In the genomic region with DNA sequence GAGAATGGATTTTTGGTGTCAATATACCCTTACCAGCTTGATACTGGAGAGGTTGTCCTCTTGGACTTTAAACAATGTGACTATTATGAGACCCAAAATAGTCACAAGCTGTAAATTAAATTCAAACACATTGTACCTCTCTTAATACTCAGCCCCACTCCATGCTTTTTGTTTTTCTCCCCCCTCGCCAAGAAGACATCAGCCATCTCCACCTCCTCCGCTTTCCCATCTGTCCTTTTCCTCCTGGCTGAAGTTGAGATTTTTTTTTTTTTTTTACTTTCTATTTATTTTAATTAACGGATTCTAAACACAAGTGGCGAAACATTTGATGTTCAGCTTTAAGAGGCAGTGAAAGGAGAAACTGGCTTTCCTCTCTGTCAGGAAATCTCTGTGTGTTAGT, we compare ENCODE assay signal across 14 mouse cellular contexts.
"Had no signal": no experiment of that assay in that cellular context is flagged by ENCODE, and none has a peak within 500 bp of the region (broad histone marks: within the 10 kb centered on the region; RNA-seq: fewer than 3 reads in every experiment).

No protein-coding gene starts in this region.

- DNase-seq: lung, adult 18-20 months; lung, embryonic 14.5 days; lung, postnatal 10 days; lung, postnatal 4 days; midbrain, embryonic 14.5 days; retina, postnatal 1 day; right cerebral cortex, adult 18-20 months; right cerebral cortex, postnatal 25 days; right cerebral cortex, postnatal 4 days; spleen, adult 18-20 months; thymus, adult 2 months; thymus, postnatal 25 days; thymus, postnatal 4 days had no signal

- ATAC-seq: midbrain, embryonic 16.5 days had no signal
